Mouse (Mus musculus): ENCODE data around the gene Celf5.

Celf5 gene

DNA sequence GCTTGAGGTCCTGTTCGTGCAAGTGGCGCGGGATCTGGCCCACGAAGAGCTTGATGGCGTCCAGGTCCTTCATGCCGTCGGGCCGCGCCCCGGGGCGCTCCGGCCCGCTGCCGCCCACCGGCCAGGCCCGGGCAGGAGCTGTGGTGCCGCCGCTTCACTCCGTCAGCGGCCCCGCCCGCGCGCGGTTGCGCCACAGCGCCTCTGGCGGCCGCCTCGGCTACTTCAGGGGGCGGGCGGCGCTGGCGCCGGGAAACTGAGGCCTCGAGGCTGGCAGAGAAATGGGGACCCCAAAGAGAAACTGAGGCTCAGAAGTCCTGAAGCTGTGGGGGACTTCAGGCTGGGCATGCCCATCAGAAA lies at the start of gene Celf5:
Gene Celf5 (minus strand): TSS at position 177 of the 357 bp plus-strand sequence.
- DNase-seq (ENCODE audit: low read depth, low spot score), result no peak

DNA sequence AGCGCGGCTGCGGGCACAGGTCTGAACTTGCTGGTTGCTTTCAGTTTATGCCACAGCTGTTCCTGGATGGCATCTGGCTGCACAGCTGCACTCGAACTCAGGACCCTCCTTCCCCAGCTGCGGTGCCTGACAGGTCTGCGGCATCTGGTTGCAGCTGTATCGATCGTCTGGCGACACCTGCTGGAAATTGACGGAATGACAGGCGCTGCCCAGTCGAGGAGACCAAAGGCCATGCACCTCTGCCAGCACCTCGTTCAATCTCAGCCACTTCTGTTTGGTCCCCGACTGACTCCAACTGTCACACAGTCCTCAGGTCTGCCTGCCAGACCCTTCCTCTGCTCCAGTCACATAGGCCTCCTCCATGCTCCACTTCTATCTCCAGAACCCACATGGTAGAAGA lies 44.3 kb upstream of the Celf5 start:
- DNase-seq (ENCODE audit: low read depth, low spot score), result no peak

DNA sequence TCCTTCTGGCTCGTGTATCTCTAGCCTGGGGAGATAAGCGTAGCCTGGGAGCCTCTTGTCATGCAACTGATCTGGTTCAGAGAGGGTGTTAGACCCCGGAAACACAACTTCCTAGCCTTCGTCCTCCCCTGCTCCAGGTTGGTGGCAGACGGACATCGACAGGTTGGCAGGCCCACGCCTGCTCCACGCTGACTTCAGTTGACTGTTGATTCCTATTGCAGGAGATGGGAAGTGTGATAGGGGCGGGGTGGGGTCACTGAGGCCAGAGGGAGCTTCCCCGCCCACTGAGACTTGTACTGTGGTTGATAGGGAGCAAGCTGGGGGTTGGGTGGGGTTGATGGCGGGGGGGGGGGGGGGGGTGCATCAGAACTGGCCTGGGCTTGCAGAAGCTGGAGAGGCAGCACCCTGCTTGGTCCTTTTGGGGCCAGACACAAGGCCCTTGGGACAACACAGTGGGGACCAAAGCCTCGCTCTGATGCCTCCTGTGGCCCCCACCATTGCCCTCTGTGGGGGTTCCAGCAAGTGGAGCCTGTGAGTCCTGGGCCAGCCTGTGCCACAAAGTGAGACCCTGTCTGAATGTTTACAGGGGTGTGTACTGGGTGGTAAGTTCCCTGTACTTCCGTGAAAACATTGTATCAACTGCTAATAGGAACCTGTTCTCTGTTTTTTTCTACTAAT lies 42.6 kb upstream of the Celf5 start:
- no peak for DNase-seq (ENCODE audit: low read depth, low spot score)

DNA sequence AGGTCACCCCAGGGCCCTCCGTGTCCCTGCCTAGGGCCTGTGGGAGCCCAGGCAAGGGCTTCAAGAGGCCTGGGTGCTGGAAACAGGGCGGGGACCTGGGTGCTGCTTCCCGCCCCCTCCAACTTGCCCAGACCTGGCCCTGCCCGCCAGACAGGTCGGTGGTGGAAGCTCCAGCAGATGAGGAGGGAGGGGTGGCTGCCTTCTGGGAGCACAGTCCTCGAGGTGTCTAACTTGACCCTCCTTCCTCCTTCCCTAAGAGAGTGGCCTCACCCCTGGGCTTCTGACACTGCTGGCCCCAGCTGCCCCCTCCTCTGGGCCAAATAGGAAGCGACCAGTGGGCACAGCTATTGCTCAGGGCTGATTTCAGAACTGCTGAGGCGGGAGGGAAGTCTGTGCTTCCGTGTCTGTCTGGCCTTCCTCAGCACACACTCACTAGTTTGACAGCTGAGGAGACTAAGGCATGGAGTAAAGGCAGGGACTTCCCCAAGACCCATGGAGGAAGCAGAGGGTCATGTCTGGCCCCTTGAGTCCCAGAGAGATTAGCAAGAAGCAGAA lies 41.6 kb upstream of the Celf5 start, which contains the start of gene Gna15:
Gene Gna15 (minus strand): TSS at position 175 of the 555 bp plus-strand sequence.
- no peak for DNase-seq (ENCODE audit: low read depth, low spot score)

DNA sequence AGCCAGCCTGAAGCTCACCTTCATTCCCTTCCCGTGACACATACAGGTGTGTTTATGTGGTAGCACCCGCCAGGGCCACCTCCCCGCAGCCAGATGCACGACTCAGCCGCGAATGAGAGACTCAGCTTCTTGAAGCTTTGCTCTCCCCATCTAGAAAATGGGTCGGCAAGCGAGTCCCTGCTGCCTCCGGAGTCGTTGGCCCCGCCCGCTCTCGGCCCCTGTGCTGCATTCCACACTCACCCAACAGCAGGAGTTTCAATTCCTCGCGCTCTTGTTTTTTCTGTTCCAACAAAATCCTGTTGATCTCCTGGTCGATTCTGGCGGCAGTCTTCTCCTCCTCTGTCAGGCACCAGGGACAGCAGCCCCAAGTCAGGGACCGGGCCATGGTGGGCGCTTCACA lies 41.1 kb upstream of the Celf5 start:
- no peak for DNase-seq (ENCODE audit: low read depth, low spot score)

DNA sequence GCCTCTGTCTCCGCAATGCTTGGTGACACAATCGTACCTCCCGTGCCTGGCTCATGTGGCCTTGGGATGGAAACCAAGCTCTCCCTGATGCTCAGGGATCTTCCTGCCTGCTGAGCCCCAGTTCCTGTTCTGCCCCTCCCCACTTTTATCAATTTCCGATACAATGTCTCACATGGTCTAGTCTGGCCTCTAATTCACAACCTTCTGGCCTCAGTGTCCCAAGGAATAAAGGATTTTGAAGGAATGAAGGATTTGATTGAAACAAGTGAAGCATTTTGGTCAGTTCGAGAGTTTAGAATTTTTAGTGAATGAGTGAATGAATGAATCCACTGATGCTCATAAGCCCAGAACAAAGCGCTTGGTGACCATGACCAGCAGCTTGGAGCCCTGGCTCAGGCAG lies 40.6 kb upstream of the Celf5 start:
- no peak for DNase-seq (ENCODE audit: low read depth, low spot score)

DNA sequence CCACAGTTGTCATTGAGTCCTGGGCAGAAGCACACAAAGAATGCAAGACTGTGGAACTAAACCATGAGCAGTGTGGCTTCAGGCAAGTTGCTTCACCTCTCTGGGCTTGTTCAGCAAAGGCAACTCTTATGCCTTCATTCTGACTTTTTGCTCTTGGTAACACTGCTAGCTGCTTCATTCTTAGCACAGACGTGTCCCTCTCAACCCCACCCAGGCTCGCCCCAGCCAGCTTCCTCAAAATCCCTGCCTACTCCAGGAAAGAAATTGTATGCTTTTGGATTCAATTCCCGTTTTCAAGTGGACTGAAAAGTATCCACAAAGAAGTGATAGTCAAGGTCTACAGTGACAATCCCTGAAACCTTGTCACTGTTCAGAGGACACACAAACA lies 37.5 kb upstream of the Celf5 start:
- DNase-seq (ENCODE audit: low read depth, low spot score), result no peak

DNA sequence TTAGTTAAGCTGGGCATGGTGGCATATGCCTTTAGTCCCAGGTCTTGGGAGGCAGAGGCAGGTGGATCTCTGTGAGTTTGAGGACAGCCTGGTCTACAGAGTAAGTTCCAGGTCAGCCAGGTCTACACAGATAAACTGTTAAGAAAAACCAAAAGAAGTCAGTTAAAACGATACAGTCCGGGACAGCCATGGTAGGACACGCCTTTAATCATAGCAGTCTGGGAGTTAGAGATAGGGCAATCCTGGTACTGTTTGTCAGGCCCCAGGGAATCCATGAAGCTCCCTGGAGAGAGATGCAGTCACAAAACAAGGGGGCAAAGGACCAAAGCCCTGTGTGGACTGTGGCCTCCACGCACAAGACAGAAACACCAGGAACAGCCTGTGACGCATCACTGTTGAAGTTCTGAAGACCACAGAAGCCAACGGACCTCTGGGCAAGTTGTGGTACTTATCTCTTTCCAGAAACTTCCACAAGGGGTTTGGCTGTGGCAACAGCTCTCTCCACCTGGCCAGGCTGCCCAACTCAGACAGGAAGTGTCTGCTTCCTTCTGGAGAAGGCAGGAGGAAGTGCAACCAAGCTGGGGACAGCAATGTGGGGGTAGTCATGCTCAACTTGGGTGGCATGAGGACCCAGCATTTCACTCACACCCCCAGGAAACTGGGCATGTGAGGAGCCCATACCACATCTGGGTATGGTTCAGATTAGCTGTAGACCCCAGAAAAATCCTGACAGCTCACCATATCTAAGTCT lies 36.9 kb upstream of the Celf5 start:
- DNase-seq (ENCODE audit: low read depth, low spot score), result no peak

DNA sequence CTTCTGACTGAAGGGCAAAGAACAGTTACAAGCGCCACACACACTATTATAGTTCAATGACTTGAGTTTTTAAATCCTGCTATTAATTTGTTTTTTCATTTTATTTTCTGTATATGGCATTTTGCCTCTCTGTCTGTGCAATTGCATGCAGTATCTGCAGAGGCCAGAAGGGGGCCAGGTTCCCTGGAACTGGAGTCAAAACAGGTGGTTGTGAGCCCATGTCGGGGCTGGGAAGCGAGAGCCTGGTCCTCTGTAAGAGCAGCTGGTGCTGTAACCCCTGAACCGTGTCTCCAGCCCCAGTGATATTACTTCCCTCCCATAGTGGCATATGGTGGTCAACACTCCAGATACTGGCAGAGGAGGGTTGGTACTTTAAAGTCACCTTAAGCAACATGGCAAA lies 36.0 kb upstream of the Celf5 start:
- no peak for DNase-seq (ENCODE audit: low read depth, low spot score)

DNA sequence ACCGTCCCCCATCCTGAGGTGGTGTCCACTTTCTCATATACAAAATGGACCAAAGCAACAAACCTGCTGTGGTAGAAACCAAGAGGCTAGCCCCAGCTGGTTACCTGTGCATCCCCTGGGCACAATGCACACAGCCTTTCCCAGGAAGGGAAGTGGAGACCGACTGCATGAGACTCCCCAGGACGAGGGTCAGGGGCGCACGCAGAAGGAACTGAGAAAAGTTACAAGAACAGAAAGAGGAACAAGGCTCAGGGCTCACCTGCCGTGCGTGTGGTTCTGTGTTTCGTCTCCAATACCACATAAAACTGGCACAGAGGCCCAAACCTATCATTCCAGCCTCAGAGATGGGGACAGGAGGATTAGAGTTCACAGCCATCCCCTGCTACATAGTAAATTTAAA lies 34.7 kb upstream of the Celf5 start:
- no peak for DNase-seq (ENCODE audit: low read depth, low spot score)

DNA sequence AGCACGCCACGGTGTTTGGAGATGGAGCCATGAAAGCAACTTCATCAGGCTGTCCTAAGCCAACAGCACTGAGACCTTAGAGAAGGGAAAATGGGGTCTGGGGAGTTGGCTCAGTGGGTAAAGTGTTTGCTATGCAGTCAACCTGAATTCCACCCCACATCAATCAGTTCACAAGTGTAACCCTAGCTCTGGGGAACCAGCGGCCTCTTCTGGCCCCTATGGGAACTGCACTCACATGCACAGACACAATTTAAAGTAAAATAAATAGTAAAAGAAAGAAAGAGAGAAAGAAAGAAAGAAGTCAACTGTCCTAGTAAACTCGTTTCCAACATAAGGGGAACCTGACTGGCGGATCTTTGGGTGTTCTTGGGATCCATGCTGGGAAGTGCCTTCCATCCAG lies 31.3 kb upstream of the Celf5 start:
- DNase-seq (ENCODE audit: low read depth, low spot score), result no peak

DNA sequence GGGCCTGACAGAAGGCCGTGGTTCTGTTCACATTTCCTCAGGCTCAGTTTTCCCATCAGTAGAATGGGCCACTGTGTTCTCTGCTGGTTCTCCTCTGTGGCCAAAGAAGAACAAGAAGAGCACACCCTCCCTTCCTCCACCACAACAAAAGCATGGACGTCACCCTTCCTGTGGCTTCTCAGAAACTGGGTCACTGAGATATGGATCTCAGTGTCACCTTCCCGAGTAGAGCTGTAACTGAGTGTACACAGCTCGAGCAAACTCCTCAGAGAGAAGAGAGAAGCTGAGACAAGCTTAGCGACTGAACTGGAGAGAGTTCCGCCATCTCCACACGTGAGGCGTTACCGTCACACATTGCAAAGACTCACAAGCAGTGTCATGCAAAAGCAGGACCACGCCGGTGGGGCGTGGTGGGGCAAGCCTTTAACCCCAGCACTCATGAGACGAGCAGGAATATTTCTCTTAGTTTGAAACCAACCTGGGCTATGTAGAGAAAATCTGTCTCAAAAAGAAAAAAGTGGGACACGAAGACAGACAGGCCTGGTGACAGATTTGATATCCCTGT lies 27.8 kb upstream of the Celf5 start:
- no peak for DNase-seq (ENCODE audit: low read depth, low spot score)

DNA sequence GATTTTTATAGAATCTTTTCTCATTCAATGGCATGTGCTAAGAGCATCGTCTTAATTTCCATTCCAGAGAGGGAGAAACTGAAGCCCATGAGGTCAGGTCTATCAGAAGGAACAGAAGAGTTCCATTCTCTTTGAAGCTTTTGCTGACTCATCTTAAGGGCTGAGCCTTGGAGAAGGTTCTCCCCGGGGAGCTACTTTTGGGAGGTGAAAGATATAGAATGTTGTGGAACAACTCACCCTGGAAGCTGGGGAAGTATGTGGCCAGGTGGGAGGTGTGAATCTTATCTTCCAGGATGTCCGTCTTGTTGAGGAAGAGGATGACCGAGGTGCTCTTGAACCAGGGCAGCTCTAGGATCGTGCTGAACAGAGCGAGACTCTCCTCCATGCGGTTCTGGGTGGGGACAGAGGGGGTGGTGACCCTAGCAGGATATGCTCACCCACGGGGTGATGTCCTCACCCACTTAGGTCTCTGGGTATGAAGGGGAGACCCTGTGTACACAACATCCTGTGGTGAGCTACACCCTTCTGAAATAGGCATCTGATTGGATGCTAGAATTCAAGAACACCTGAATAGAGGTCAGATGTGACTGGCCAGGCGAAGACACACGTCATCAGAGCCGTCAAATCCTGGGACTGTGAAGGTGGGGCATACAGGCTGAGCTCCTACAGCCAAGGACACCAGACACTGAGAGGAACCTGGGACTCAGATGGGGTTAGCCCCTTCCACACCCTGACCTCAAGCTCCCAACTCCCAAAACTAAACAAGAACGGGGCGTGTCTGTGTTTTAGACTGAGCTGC lies 25.4 kb upstream of the Celf5 start:
- no peak for DNase-seq (ENCODE audit: low read depth, low spot score)

DNA sequence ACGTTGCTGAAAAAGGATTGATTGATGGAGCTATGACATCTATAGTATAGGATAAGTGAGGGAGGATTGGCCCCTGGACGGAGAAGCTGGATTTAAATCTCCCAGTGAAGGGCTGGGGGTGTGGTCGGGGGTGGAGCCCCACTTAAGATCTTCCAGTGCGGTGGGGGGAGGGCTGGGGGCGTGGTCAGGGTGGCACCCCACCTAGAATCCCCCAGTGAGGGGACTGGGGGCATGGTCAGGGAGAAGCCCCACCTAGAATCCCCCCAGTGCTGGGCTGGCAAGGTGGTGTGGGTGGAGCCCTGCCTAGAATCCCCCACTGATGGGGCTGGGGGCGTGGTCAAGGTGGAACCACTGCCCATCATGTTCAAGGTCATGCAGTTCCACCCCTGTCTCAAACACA lies 24.6 kb upstream of the Celf5 start:
- DNase-seq (ENCODE audit: low read depth, low spot score), result no peak

DNA sequence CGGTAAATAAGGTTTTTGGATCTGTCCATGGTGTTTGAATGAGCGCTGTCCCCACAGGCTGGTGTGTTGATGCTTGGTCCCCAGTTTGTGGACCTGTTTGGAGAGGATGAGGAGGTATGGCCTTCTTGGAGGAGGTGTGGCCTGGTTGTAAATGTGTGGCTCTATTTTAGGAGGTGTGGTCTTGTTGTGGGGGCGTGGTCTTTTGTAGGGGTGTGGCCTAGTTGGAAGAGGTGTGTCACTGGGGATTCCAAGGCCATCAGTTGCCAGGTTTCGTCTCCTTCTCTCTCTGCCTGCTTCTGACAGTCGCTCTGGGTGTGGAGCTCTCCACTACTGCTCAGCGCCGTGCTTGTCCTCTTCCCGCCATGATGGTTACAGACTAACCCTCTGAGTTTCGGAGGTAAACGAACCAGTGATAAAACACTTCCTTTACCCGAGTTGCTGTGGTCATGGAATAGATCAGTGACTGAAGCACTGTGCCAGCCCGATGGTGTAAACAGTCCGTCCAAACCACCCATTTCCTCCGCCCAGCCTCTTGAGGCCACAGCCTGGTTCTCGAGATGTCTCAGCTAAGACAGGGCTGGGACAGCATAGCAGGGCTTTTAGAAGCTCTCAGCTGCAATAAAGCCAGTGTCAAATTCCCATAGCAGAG lies 22.6 kb upstream of the Celf5 start:
- no peak for DNase-seq (ENCODE audit: low read depth, low spot score)

DNA sequence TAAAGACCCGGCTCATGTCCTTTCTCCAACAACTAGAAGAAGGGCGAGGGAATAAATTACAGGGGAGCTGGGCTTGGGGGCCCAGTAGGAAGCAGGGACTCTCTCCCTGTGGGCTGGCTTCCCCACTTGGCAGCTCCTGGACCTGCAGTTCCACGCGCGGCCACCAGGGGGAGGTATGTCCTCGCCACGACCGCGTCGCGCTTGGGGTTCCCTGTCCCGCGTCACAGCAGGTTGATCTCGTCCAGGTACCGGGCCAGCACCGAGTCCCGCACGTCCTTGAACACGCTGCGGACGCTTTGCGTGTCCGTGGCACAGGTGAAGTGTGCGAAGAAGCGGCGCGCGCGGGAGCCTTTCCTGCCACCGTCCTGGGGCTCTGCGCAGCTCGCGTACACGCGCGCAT lies 20.1 kb upstream of the Celf5 start:
- DNase-seq (ENCODE audit: low read depth, low spot score), result no peak

DNA sequence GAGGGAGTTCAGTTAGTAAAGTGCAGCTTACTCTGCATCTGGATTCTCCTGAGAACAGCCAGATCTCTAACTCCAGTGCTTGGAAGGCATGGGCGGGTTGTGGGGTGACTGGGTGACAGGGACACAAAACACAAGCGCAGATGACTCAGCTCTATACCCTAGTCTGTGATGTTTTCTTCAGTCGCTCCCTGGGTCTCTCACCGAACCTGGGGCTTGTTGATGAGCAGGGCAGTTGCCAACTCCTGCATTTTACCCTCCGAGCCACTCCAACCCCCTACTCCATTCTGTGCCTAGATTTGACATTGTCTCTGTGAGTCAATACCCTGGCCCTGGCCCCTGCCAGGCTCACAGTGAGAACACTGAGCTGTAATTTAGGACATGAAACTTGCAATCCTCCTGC lies 19.4 kb upstream of the Celf5 start:
- DNase-seq (ENCODE audit: low read depth, low spot score), result no peak

DNA sequence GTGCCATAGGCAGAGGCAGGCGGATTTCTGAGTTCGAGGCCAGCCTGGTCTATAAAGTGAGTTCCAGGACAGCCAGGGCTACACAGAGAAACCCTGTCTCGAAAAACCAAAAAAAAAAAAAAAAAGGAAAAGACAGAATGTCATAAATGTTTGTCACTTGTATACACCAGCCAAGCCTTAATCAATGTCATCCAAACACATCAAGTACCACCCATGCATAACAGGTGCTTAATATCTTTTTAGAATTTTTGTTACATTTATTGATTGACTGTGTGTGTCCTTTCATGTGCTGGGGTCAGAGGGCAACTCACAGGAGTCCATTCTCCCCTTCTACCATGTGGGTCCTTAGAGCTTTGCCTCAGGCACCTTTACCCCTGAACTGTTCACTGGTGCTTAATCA lies 17.5 kb upstream of the Celf5 start, which contains the start of gene S1pr4:
Gene S1pr4 (minus strand): TSS at position 101 of the 400 bp plus-strand sequence.
- no peak for DNase-seq (ENCODE audit: low read depth, low spot score)

DNA sequence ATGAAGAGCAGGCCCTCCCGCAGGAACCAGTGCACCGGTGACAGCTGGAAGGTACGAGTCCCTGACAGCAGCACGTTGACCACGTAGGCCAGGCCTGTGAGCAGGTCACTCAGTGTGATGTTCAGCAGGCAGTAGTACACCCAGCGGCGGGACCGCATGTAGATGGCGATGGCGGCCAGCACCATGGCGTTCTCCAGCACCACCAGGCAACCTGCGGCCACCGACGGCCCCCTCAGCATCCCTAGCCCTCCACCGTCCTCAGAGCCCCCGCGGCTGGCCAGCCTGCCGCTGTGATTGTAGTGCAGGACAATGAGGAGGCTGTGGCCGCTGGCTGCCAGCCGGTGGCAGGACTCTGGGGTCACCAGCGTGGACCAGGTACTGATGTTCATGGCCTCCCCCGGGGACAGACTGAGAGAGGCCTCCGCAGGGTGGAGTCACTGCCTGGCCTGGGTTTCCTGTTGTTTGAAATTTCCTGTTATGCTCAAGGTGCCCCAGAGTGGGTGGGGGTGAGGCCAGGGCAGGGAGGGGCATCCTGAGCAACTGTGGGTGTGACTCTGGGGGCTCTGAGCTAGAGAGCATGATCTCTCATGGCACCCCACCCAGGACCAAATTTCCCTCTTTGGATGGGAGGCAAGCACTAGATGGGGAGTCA lies 16.9 kb upstream of the Celf5 start:
- no peak for DNase-seq (ENCODE audit: low read depth, low spot score)

DNA sequence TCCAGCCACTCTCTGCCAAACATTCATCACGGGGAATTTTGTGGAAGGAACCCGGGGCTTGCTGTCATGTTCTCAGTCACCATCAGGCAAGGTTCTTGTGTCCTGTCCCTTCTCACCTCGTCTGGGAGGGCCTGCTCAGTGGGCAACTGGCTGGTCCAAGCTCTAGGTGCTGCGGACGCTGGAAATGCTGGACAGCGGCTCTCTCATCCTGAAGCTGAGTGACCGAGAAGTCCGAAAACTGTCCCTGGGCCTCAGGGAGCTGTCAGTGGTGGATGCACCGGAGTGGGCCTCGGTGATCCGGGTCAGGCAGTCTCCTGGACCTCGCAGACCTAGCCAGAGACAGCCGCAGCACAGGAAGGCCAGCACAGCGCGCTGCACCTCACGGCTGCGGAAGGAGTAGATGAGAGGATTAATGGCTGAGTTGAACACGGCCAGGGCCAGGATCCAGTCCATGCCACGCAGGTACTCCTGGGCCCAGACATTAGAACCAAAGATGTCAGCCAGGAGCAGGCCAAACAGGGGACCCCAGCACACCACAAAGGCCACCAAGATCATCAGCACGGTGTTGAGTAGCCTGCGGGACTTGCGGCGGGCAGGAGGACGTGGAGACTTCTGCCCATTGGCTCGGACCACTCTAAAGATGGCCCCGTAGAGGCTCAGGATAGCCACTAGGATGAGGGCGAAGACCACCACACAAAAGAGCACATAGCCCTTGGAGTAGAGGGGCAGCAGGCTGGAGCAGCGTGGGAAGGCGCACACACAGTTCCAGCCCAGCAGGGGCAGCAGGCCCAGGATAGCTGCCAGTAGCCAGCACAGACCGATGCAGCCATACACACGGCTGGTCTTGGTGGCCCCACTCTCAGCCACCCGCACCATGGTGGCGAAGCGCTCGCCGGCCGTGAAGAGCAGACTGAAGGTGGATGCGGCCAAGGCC lies 16.1 kb upstream of the Celf5 start:
- DNase-seq (ENCODE audit: low read depth, low spot score), result no peak

All from brain, embryonic 18.5 days (tissue).